Mouse (Mus musculus) urinary bladder, adult 2 months (tissue): ENCODE results near the gene Helz. TPM values are rescaled to one million over a fixed set of nuclear protein-coding genes. Genes with fewer than 3 reads are reported as not detected.

ENCODE experiments used
- DNase-seq: peaks from one replicate; pipeline ENCODE4 v3.0.0; 2022; ENCODE audit warnings: low spot score
- polyA plus RNA-seq: library from polyadenylated mRNA; depleted of rRNA; stranded (reverse); fragments of >200 nt; gene quantifications from 2 replicates; pipeline ENCODE4 v1.2.3, GENCODE M21; 2012

Gene Helz
- polyA plus RNA-seq, 1 experiment, result 7.5 TPM

GRCm38 (mm10) chr11:107615696-107616095 is 68.0 kb downstream of the Helz start:
- no peak for DNase-seq

DNA sequence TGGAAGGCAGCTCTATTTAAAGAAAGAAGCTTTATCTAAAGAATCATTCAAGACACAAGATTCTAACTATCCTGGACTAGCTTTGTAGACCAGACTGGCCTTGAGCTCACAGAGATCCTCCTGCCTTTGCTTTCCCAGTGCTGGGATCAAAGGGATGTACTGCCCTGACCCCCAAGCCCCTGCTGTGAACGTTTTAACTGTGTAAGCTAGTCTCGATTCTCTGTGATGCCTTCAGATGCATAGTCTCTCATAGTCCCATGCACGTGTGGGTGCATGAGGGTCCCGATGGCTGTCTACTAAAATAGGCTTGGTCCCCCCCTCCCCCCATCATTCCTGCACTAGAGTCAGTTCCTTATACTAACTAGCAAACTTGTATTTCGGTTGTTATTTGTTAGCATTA is 70.2 kb downstream of the Helz start:
- DNase-seq, result no peak

DNA sequence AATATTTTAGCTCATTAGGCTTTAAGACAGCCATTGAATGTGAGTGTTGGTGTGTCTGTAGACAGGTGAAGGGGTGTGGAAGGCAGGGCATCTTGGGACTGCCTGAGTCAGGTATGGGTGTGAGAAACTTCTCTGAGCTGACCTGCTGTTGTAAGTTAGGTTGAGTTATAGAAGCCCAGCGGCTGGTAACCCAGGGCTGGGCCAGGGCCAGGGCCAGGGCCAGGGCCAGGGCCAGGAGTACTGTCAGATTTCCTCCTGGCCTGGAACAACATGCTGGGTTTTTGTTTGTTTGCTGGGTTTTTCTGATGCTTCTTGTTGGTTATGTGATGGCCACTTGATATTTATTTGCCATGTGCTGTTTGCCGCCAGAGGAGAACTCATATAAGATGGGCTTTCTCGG is 76.9 kb downstream of the Helz start:
- DNase-seq, result no peak

DNA sequence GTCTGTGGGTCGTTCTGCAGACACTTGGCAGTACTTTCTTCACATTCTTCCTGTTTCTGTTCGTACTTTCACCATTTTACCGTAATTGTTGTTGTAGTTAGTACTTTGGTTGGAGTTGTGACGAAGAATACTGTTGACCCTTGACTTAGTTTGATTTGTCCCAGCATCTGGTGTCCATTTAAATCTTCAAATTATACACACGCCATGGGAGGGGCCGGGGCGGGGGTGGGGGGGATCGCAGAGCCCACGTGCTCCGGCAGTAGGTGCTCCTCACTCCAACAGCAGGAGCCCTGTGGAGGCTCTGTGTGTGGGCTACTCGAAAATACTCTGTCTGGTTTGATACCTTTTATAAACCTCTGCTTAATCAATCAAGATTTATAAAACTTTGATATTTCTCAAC is 78.0 kb downstream of the Helz start:
- DNase-seq, result no peak

DNA sequence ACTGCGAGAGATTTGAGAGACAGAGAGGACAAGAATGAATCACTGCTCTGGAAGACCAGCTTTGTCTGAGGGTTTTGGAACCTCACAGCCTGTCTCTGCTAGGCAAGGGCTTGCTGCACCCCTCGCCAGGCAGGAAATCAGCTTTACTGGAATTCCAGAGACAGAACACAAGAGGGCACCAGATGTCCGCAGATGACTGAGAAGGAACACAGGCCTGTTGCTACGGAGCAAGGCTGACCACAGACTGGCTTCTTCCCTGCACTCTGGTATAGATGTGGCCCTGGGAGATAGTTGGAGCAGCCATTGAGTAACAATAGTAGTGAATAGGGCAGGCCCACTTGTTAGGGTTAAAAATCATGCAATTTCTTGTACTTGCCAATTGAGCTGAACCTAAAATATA is 81.8 kb downstream of the Helz start:
- DNase-seq, result no peak

GRCm38 (mm10) chr11:107629951-107630350 is 82.2 kb downstream of the Helz start:
- no peak for DNase-seq

DNA sequence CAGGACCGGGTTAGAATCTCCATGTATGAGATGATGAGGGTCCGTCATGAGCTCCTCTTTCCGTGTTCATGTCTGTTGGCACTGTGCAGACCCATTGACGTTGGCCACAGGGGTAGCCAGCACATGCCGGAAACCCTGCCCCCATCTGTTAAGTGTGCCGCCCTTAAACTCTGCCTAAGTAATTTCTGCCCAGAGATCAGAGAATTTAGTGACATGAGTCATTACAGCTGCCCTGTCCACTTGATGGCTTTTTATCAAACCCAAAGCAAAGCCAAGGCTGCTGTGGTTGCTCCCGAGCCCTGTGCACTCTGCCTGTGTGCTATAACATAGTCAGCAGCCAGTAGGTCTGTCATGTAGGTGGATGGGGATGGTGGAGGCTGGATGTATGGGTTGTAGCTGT is 83.4 kb downstream of the Helz start:
- DNase-seq, result no peak

GRCm38 (mm10) chr11:107633563-107634146 is 85.9 kb downstream of the Helz start:
- no peak for DNase-seq

DNA sequence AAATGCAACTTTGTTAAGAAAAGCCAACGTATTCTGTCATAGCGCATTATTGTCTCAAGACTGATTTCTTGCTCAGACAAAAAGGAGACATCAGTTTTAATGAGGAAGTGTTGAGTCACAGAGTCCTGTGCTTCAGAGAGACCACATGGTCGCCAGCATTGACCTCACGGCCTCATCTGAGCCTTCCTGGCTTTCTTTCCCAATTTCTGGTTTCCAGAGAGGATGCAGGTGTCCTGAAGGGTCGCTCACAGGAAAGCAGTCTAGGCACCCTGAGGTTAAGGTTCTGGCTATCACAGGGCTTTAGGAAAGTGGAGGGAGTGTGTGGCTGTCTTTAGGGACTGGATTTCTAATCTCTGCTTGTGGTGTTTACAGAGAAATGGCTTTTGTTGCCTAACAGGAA is 90.4 kb downstream of the Helz start:
- no peak for DNase-seq

- DNase-seq, result no peak
Measured at GRCm38 (mm10) chr11:107639657-107640056, 91.9 kb downstream of the Helz start.

DNA sequence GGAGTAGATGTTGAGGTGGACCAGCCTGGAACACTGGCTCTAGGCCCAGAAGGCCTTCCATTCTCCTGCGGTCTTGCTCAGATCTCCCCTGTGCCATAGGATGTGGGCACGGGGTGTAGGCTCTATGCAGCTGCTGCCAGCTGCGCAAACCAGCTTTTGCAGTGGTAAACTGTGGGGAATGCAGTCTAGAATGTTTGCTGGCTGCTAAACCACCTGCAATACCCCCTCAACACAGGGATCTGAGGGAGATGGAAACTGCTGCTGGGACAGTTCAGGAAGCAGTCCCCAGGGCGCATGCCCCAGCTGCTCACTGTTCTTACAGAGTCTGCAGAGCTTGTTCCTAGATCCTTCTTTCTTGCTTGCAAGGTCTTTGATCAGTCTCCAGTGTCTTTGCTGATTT is 96.7 kb downstream of the Helz start:
- DNase-seq, result no peak

DNA sequence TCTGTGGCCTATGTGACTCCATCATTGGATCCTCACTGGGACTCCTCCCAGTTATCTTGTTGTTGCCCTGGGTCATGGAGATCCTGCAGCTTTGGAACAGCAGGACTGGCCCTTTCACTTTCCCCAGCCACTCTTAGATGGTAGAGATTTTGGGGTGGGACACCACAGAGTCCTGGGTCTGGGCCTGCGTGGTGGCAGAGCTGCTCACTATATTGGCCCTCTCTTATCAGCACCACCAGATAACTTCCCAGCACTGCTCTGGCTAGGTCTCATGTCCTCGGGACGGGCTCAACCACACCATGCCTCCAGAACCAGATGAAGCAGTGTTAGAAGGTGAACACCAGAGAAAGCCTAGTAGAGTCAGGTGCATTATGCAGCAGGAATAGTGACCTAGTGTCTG is 99.6 kb downstream of the Helz start:
- DNase-seq, result no peak

DNA sequence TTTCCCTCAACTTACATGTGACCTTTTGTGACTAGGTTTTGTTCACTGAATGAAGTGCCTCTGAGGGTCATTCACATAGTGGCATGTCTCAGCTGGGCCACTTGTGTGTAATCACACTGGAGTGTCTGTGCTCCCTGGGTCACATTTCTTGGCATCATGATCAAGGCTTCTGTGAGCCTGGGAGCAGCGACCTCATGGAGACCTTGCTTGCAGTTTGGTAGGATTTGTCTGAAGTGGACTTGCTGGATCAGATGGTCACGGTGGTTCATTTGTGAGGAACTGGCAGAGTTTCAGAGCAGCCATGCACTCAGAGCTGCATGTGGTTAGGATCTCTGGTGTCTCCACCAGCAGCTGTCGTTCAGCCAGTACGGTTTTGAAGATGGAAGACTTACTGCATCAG is 100.9 kb downstream of the Helz start:
- DNase-seq, result no peak

- no peak for DNase-seq
Measured at GRCm38 (mm10) chr11:107649458-107649857, 101.7 kb downstream of the Helz start.

DNA sequence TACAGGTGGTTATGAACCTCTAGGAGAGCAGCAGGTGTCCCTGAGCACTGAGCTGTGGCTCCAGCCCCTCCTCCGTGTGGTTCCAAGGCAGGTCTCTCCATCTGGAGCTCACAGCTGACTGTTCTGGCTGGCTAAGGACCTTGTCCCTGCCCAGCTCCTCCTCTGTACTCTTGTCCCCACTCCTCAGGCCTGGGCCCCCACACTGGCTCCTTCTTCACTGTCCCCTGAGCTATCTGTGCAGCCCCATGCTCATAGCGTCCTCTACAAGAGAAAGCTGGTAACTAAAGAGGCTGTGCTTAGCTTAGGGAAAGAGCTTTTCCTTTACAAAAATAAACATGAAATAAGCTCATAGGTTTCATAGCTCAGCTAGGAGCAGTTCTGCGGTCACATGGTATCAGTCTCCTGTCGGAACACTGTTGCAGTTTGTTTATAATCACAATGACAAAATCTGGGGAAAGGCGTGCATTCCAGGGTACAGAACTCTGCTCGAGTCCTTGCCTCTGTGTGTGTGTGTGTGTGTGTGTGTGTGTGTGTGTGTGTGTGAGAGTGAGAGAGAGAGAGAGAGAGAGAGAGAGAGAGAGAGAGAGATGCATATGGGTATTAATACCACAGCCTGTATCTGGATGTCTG is 102.8 kb downstream of the Helz start:
- DNase-seq, result no peak

- DNase-seq, result no peak
Measured at GRCm38 (mm10) chr11:107651391-107651790, 103.7 kb downstream of the Helz start.

DNA sequence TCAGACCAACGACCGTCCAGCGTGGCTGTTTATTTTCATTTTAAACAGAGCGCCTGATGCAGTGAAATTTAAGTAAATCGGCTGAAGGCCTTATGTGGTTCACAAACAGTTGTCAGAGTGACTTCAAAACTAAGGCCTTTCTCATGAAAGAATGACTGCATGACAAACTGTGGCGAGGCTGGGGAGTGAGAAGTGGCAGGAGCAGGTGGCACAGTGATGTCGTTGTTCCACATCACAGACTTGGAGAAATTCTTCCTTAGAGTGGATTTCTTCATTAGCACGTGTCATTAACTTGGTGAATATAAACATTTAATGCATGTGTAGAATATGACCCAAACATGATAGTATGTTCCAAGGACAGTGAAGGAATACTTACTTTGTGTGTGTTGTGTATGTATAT is 104.4 kb downstream of the Helz start:
- DNase-seq, result no peak

GRCm38 (mm10) chr11:107655538-107655937 is 107.8 kb downstream of the Helz start:
- no peak for DNase-seq

GRCm38 (mm10) chr11:107657117-107657516 is 109.4 kb downstream of the Helz start:
- no peak for DNase-seq

- DNase-seq, result no peak
Measured at GRCm38 (mm10) chr11:107660452-107660851, 112.7 kb downstream of the Helz start.

- no peak for DNase-seq
Measured at GRCm38 (mm10) chr11:107662666-107663065, 114.9 kb downstream of the Helz start.

DNA sequence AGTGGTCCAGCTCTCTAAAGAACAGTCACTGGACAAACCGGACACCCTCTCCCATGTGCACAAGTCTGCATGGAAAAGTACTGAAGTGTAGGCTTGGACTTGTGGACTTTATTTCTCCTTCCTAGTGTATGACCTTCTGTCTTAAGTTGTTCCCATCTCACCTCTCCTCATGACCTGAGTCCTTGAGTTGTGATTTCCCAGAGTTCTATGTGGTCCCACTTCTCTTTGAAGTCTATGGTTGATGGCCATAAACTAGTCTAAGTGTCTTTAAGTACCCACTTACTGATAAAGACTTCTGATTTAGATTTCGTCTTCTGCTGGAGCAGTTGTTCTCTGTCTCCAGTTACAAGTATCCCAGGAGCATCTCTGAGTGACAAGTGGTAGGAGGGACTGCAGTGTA is 119.8 kb downstream of the Helz start:
- no peak for DNase-seq

DNA sequence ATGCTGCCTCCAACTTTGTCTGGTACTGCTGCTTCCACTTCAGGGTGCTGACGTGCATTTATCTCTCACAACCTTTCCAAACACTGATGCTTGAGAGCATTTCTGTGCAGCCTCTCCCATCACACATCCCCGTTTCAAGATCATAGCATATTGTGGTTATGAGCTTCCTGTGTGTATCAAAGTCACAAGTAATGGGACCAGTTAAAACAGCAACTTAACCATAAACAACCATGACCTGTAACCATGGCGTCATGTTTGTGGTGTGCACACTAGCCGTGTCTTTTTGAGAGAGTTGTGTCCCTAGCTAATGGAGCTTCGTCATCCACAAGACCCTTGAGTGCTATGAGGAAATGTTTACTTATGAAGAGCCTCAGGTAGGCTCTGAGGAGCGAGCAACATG is 120.5 kb downstream of the Helz start:
- no peak for DNase-seq

GRCm38 (mm10) chr11:107668977-107669376 is 121.2 kb downstream of the Helz start:
- no peak for DNase-seq
